Mouse (Mus musculus): ENCODE results near the gene Mettl7a1. TPM values are rescaled to one million over a fixed set of nuclear protein-coding genes. Genes with fewer than 3 reads are reported as not detected.
"Not testable (repeated sequence)": the region's sequence is repeated elsewhere in the genome, so short reads cannot be mapped to it uniquely, and the experiment has no call there.

Gene Mettl7a1
- polyA plus RNA-seq, 1 experiment from 2014 or later, result 3.4 TPM

- H3K9me3 ChIP-seq, result no peaks in the 10 kb centered on the region
- no peaks in the 10 kb centered on the region for H3K36me3 ChIP-seq
- no peak overlapping the region for H3K9ac ChIP-seq
- no peak overlapping the region for H3K4me3 ChIP-seq
- no peaks in the 10 kb centered on the region for H3K4me1 ChIP-seq (replicated peaks)
- no peak for ATAC-seq (ENCODE audit: low FRiP score, low read depth)
- H3K27me3 ChIP-seq, result no peaks in the 10 kb centered on the region
- 88% methylated on average over 5 of the region's 5 CpGs for WGBS
- no peak overlapping the region for H3K27ac ChIP-seq (replicated peaks)
- H3K4me2 ChIP-seq, result no peak overlapping the region
These were observed 51.9 kb downstream of the Mettl7a1 start for GRCm38 (mm10) chr15:100355876-100356275.

GRCm38 (mm10) chr15:100364242-100364641 is 60.3 kb downstream of the Mettl7a1 start, which contains the start of gene Higd1c:
Higd1c (plus strand) TSS chr15:100364542.
- no peaks in the 10 kb centered on the region for H3K36me3 ChIP-seq
- no peaks in the 10 kb centered on the region for H3K4me1 ChIP-seq (replicated peaks)
- no peak within 1 kb of the TSS for H3K27ac ChIP-seq (replicated peaks)
- H3K4me3 ChIP-seq, result no peak within 1 kb of the TSS
- H3K4me2 ChIP-seq, result no peak within 1 kb of the TSS
- H3K9ac ChIP-seq, result no peak within 1 kb of the TSS
- H3K9me3 ChIP-seq, result no peaks in the 10 kb centered on the region
- WGBS, result 78% methylated on average over 7 of the region's 7 CpGs
- no peak for ATAC-seq (ENCODE audit: low FRiP score, low read depth)
- no peaks in the 10 kb centered on the region for H3K27me3 ChIP-seq

GRCm38 (mm10) chr15:100365967-100366366 is 62.0 kb downstream of the Mettl7a1 start:
- 46% methylated on average over 9 of the region's 9 CpGs for WGBS
- not testable (repeated sequence) for H3K36me3 ChIP-seq; H3K9me3 ChIP-seq; H3K4me1 ChIP-seq (replicated peaks); ATAC-seq (ENCODE audit: low FRiP score, low read depth); H3K4me3 ChIP-seq; H3K4me2 ChIP-seq; H3K27me3 ChIP-seq; H3K27ac ChIP-seq (replicated peaks); H3K9ac ChIP-seq

- Histone ChIP-seq H3K9me3 (no peaks in the 10 kb centered on the region), H3K4me1 (replicated peaks) (no peaks in the 10 kb centered on the region), H3K27ac (replicated peaks) (no peak overlapping the region), H3K4me2 (no peak overlapping the region), H3K36me3 (no peaks in the 10 kb centered on the region), H3K9ac (no peak overlapping the region), H3K4me3 (no peak overlapping the region), H3K27me3 (no peaks in the 10 kb centered on the region)
- no peak for ATAC-seq (ENCODE audit: low FRiP score, low read depth)
- 70% methylated on average over 7 of the region's 7 CpGs for WGBS
These were observed 63.2 kb downstream of the Mettl7a1 start for GRCm38 (mm10) chr15:100367119-100367518.

- no peak overlapping the region for H3K4me3 ChIP-seq
- no peaks in the 10 kb centered on the region for H3K9me3 ChIP-seq
- H3K9ac ChIP-seq, result no peak overlapping the region
- H3K27ac ChIP-seq (replicated peaks), result no peak overlapping the region
- no peaks in the 10 kb centered on the region for H3K4me1 ChIP-seq (replicated peaks)
- 41% methylated on average over 5 of the region's 5 CpGs for WGBS
- ATAC-seq (ENCODE audit: low FRiP score, low read depth), result no peak
- no peaks in the 10 kb centered on the region for H3K36me3 ChIP-seq
- no peak overlapping the region for H3K4me2 ChIP-seq
- no peaks in the 10 kb centered on the region for H3K27me3 ChIP-seq
These were observed 71.1 kb downstream of the Mettl7a1 start for GRCm38 (mm10) chr15:100375066-100375465.

GRCm38 (mm10) chr15:100377847-100378505 is 74.0 kb downstream of the Mettl7a1 start:
- not testable (repeated sequence) for H3K4me1 ChIP-seq (replicated peaks); H3K27me3 ChIP-seq; H3K36me3 ChIP-seq; H3K27ac ChIP-seq (replicated peaks); H3K4me3 ChIP-seq; ATAC-seq (ENCODE audit: low FRiP score, low read depth); H3K4me2 ChIP-seq; H3K9ac ChIP-seq; H3K9me3 ChIP-seq
- WGBS, result 35% methylated on average over 4 of the region's 9 CpGs

Other genes starting within 250 kb of the Mettl7a1 start
- gene Atf1, start 76.3 kb upstream of the Mettl7a1 start, polyA plus RNA-seq (2015; fragmentation: Nextera tagmentation; extraction: Ambion mirVana), result 12.7 and 14.4 TPM in 2 replicates
- gene Tmprss12, start 23.3 kb upstream of the Mettl7a1 start, polyA plus RNA-seq (2015; fragmentation: Nextera tagmentation; extraction: Ambion mirVana), result not detected in 2 replicates
- gene Mettl7a3, start 30.8 kb downstream of the Mettl7a1 start, polyA plus RNA-seq (2015; fragmentation: Nextera tagmentation; extraction: Ambion mirVana), result 0.09 and 0.12 TPM in 2 replicates
- gene Methig1, start 49.0 kb downstream of the Mettl7a1 start, polyA plus RNA-seq (2015; fragmentation: Nextera tagmentation; extraction: Ambion mirVana), result 0.18 TPM in 1 of 2 replicates, not detected in the other
- not detected in 2 replicates for gene Mettl7a2, start 49.1 kb downstream of the Mettl7a1 start, polyA plus RNA-seq (2015; fragmentation: Nextera tagmentation; extraction: Ambion mirVana)
- gene Higd1c, start 60.4 kb downstream of the Mettl7a1 start, polyA plus RNA-seq (2015; fragmentation: Nextera tagmentation; extraction: Ambion mirVana), result 0.38 TPM in 1 of 2 replicates, not detected in the other
- gene Gm5475, start 118.0 kb downstream of the Mettl7a1 start, polyA plus RNA-seq (2015; fragmentation: Nextera tagmentation; extraction: Ambion mirVana), result 0.18 and 0.19 TPM in 2 replicates
- 19.9 and 27.6 TPM in 2 replicates for gene Slc11a2, start 120.9 kb downstream of the Mettl7a1 start, polyA plus RNA-seq (2015; fragmentation: Nextera tagmentation; extraction: Ambion mirVana)
- gene Letmd1, start 164.9 kb downstream of the Mettl7a1 start, polyA plus RNA-seq (2015; fragmentation: Nextera tagmentation; extraction: Ambion mirVana), result 55.5 and 56.7 TPM in 2 replicates
- gene Csrnp2, start 191.3 kb downstream of the Mettl7a1 start, polyA plus RNA-seq (2015; fragmentation: Nextera tagmentation; extraction: Ambion mirVana), result 43.5 and 46.5 TPM in 2 replicates
- gene Tfcp2, start 247.9 kb downstream of the Mettl7a1 start, polyA plus RNA-seq (2015; fragmentation: Nextera tagmentation; extraction: Ambion mirVana), result 34.2 and 35.9 TPM in 2 replicates

Measured in hindbrain, embryonic 15.5 days (tissue).